Comparison of ENCODE assay signal across 25 mouse cellular contexts in the genomic region with DNA sequence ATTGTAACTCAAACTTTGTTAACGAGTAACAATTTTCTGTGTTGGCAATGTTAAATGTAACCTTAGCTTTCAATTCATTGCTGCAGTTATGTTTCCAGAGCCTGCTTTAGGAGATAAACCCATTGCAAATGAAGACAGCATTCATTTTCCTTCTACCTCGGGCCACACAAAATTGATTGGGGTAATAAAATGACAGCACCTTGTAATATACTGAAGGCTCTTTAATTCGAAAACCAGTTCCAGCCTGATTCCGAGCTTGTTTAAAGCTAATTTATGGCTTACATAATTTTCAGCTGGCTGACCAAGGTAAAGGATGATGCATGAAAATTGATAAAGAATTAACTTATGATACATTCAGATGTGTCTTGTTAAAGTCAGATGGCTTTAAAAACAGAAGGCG.
"Had no signal": no experiment of that assay in that cellular context is flagged by ENCODE, and none has a peak within 500 bp of the region (broad histone marks: within the 10 kb centered on the region; RNA-seq: fewer than 3 reads in every experiment).

No protein-coding gene starts in this region.

- H3K4me1 ChIP-seq: hindbrain, embryonic 12.5 days; hindbrain, embryonic 15.5 days; kidney, embryonic 15.5 days had no signal

- H3K9me3 ChIP-seq: heart, embryonic 13.5 days; heart, embryonic 15.5 days; hindbrain, embryonic 12.5 days; hindbrain, embryonic 15.5 days; kidney, embryonic 15.5 days; limb, embryonic 13.5 days; limb, embryonic 15.5 days had no signal

- H3K27ac ChIP-seq: heart, adult 2 months; heart, embryonic 13.5 days; heart, embryonic 15.5 days; hindbrain, embryonic 12.5 days; hindbrain, embryonic 15.5 days; hindbrain, postnatal 0 days; kidney, embryonic 15.5 days; kidney, postnatal 0 days; limb, embryonic 13.5 days; limb, embryonic 15.5 days had no signal

- H3K9ac ChIP-seq: forebrain, postnatal 0 days; heart, embryonic 13.5 days; heart, embryonic 15.5 days; hindbrain, embryonic 12.5 days; hindbrain, embryonic 15.5 days; kidney, embryonic 15.5 days; limb, embryonic 13.5 days; limb, embryonic 15.5 days had no signal

- H3K27me3 ChIP-seq: heart, embryonic 13.5 days; heart, embryonic 15.5 days; hindbrain, embryonic 12.5 days; hindbrain, embryonic 15.5 days; kidney, embryonic 15.5 days; limb, embryonic 13.5 days; limb, embryonic 15.5 days had no signal

- H3K4me3 ChIP-seq: heart, adult 2 months; heart, embryonic 13.5 days; heart, embryonic 15.5 days; hindbrain, embryonic 12.5 days; hindbrain, embryonic 15.5 days; kidney, embryonic 15.5 days; limb, embryonic 13.5 days; limb, embryonic 15.5 days had no signal

- H3K36me3 ChIP-seq: heart, embryonic 15.5 days had no signal

- ATAC-seq: forebrain, postnatal 0 days; hindbrain, postnatal 0 days; intestine, embryonic 16.5 days had no signal

- H3K4me2 ChIP-seq: heart, embryonic 11.5 days; heart, embryonic 13.5 days; heart, embryonic 15.5 days; hindbrain, embryonic 12.5 days; hindbrain, embryonic 15.5 days; kidney, embryonic 15.5 days; limb, embryonic 13.5 days; limb, embryonic 15.5 days had no signal

- DNase-seq: forebrain, postnatal 0 days; gastrocnemius, postnatal 14 days; gastrocnemius, postnatal 36 days; heart, adult 11 months; heart, adult 2 months; heart, postnatal 14 days; heart, postnatal 36 days; kidney, adult 11 months; kidney, adult 2 months; kidney, adult 9 months; kidney, postnatal 14 days; kidney, postnatal 36 days; layer of hippocampus, postnatal 36 days; left cerebral cortex, postnatal 4 days had no signal
